Mouse (Mus musculus): ENCODE results near the gene Mstn.

Gene Mstn

GRCm38 (mm10) chr1:53093180-53093579 lies 31.7 kb downstream of the Mstn start:
- no peak for DNase-seq (ENCODE audit: low read depth in 2 of 2, low spot score in 2 of 2)

GRCm38 (mm10) chr1:53110561-53110960 lies 49.1 kb downstream of the Mstn start:
- no peak for DNase-seq (ENCODE audit: low read depth in 2 of 2, low spot score in 2 of 2)

Measured in CD8-positive naive resting alpha-beta T cell, adult 2 months (primary cell).